Mouse (Mus musculus) hindbrain, postnatal 0 days (tissue): ENCODE results near the gene Mrpl42. TPM values are rescaled to one million over a fixed set of nuclear protein-coding genes. Genes with fewer than 3 reads are reported as not detected.

Experiments used
- ATAC-seq: fragments of 200-750 bp; cut with Nextera tagmentation; 2 replicates; pipeline ENCODE4 v1.8.0; 2017; ENCODE audit warnings: mild to moderate bottlenecking, moderate TSS enrichment, moderate library complexity
- DNase-seq: peaks from one replicate; pipeline ENCODE4 v3.0.0-alpha.2; 2015; ENCODE audit warnings: low spot score
- H3K27ac ChIP-seq: fragments of 300-500 bp; sonication (generic); 2 replicates; pipeline ENCODE4 v1.5.1; 2014; ENCODE audit warnings: mild to moderate bottlenecking
- H3K27me3 ChIP-seq: fragments of 300-500 bp; sonication (generic); 2 replicates; pipeline ENCODE4 v1.6.1; 2014; ENCODE audit warnings: low read length, mixed read lengths; ENCODE audit not compliant: insufficient read depth
- H3K36me3 ChIP-seq: fragments of 300-500 bp; sonication (generic); 2 replicates; pipeline ENCODE4 v1.6.1; 2014; ENCODE audit warnings: low read length, mixed read lengths; ENCODE audit not compliant: insufficient read depth
- H3K4me1 ChIP-seq: fragments of 300-500 bp; sonication (generic); 2 replicates; pipeline ENCODE4 v1.6.1; 2014; ENCODE audit warnings: antibody characterized with exemption, low read length, mixed read lengths; ENCODE audit not compliant: insufficient read depth
- H3K4me2 ChIP-seq: fragments of 300-500 bp; sonication (generic); 2 replicates; pipeline ENCODE4 v1.6.1; 2014; ENCODE audit warnings: low read depth, mild to moderate bottlenecking, low read length, moderate library complexity, mixed read lengths
- H3K4me3 ChIP-seq: fragments of 300-500 bp; sonication (generic); 2 replicates; pipeline ENCODE4 v1.5.1; 2014; ENCODE audit warnings: low read length
- H3K9ac ChIP-seq: fragments of 300-500 bp; sonication (generic); replicated peaks from 2 replicates; pipeline ENCODE4 v1.6.1; 2014; ENCODE audit warnings: mild to moderate bottlenecking, low read length, moderate library complexity, mixed read lengths
- H3K9me3 ChIP-seq: fragments of 300-500 bp; sonication (generic); 2 replicates; pipeline ENCODE4 v1.6.1; 2016; ENCODE audit warnings: low read length, mixed read lengths
- CTCF ChIP-seq: IDR thresholded peaks from 2 replicates; pipeline ENCODE4 v1.5.1; 2016; ENCODE audit warnings: antibody characterized with exemption, control low read depth, low read depth
- WGBS: fragments of 180-500 bp; shearing (Covaris S2); extraction: QIAGEN DNeasy Blood & Tissue Kit; methylation state at CpG from one replicate; pipeline ENCODE4 v1.1.7; 2014; 5-methylcytosine and 5-hydroxymethylcytosine counted together
- polyA plus RNA-seq: library from polyadenylated mRNA; unstranded; fragments of >200 nt; fragmentation: Nextera tagmentation; extraction: Ambion mirVana; gene quantifications from 2 replicates; pipeline ENCODE4 v1.2.1, GENCODE M21; 2015
- total RNA-seq: library from RNA; depleted of rRNA; stranded (reverse); fragments of >200 nt; gene quantifications from 2 replicates; pipeline ENCODE4 v1.2.3, GENCODE M21; 2014

The Mrpl42 gene
- total and polyA plus RNA-seq, 2 experiments from 2014 or later = 126 to 277 TPM

GRCm38 (mm10) chr10:95489653-95490052, 12.1 kb downstream of the Mrpl42 start:
- DNase-seq (peak; percentile 55), ATAC-seq (no peak)
- Histone ChIP-seq H3K27ac (no peak overlapping the region), H3K36me3 (peaks cover 56% of the 10 kb centered on the region), H3K9me3 (no peaks in the 10 kb centered on the region), H3K27me3 (no peaks in the 10 kb centered on the region), H3K9ac (no peak overlapping the region), H3K4me1 (no peaks in the 10 kb centered on the region), H3K4me2 (no peak overlapping the region), H3K4me3 (no peak overlapping the region)
- peak; percentile 63 for TF ChIP-seq CTCF
- WGBS = 74% methylated on average over 2 of the region's 2 CpGs

DNA sequence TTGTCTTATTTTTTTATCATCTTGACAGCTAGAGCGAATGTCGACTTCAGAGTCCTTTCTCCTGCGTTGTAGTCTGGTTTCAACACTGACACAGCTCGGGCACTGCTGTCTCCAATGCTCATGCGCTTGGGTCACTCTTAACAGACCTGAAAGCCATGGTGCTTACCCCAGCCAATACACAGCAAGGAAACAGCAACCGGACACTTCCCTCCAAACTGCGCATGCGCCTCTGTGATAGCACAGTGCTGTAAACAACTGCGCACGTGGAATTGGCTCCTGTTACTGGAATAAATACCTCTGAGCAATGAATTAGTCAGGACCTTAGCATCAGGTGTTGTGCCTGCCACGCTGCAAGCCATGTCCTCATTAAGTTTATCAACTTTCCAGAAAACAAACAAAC, 24.2 kb downstream of the Mrpl42 start:
- 85% methylated on average over 11 of the region's 11 CpGs for WGBS
- Histone ChIP-seq H3K4me3 (no peak overlapping the region), H3K9me3 (no peaks in the 10 kb centered on the region), H3K9ac (no peak overlapping the region), H3K36me3 (peaks cover 6% of the 10 kb centered on the region; the same call in 1 of the 2 replicates), H3K4me1 (no peaks in the 10 kb centered on the region), H3K4me2 (no peak overlapping the region), H3K27ac (no peak overlapping the region), H3K27me3 (no peaks in the 10 kb centered on the region)
- no peak for DNase-seq
- no peak for ATAC-seq
- no peak for TF ChIP-seq CTCF

DNA sequence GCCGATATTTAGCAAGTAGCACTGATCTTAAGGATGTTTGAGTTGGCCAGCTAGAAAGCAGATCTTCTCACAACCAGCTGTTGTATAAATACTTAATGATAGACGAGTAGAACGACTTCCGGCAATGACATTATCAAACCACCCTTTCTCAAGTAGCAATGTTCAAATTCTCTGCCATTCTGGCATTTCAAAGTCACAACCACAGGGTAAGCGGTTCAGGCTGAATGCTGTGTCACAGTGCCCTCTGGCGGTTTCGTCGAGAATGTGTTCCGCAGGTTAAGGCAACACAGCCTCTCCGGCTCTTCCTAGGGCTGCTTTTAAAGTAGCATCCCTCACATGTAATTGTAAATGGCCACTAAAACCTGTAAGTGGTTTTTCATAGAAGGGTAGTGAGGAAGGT, 25.8 kb downstream of the Mrpl42 start:
- WGBS = 11% methylated on average over 10 of the region's 10 CpGs
- H3K27me3 ChIP-seq = no peaks in the 10 kb centered on the region
- peak; percentile 79; the same call in 1 of the 2 replicates for ATAC-seq

GRCm38 (mm10) chr10:95471889-95472547, 29.7 kb downstream of the Mrpl42 start:
- ATAC-seq = no peak
- Histone ChIP-seq H3K27ac (no peak overlapping the region), H3K27me3 (no peaks in the 10 kb centered on the region), H3K4me1 (no peaks in the 10 kb centered on the region), H3K9me3 (no peaks in the 10 kb centered on the region), H3K9ac (no peak overlapping the region), H3K36me3 (no peaks in the 10 kb centered on the region), H3K4me2 (no peak overlapping the region), H3K4me3 (no peak overlapping the region)
- no peak for DNase-seq
- TF ChIP-seq CTCF = no peak
- 86% methylated on average over 11 of the region's 11 CpGs for WGBS

More for the DNA sequence above, 25.8 kb downstream of the Mrpl42 start:
- Histone ChIP-seq H3K9me3 (no peaks in the 10 kb centered on the region), H3K27ac (no peak overlapping the region), H3K36me3 (no peaks in the 10 kb centered on the region), H3K9ac (no peak overlapping the region), H3K4me2 (no peak overlapping the region), H3K4me1 (no peaks in the 10 kb centered on the region), H3K4me3 (no peak overlapping the region)
- peak; percentile 97 for TF ChIP-seq CTCF
- DNase-seq = peak; percentile 94

- DNase-seq (no peak), ATAC-seq (no peak)
- TF ChIP-seq CTCF = no peak
- no peak overlapping the region for H3K4me2 ChIP-seq
- H3K9me3 ChIP-seq = no peaks in the 10 kb centered on the region
- WGBS = 94% methylated on average over 3 of the region's 3 CpGs
- no peaks in the 10 kb centered on the region for H3K4me1 ChIP-seq
- H3K36me3 ChIP-seq = no peaks in the 10 kb centered on the region
- no peaks in the 10 kb centered on the region for H3K27me3 ChIP-seq
- H3K9ac ChIP-seq = no peak overlapping the region
- H3K4me3 ChIP-seq = no peak overlapping the region
- no peak overlapping the region for H3K27ac ChIP-seq
Measured at GRCm38 (mm10) chr10:95471186-95471585, 30.6 kb downstream of the Mrpl42 start.

- no peak for DNase-seq
- no peak overlapping the region for H3K27ac ChIP-seq
- TF ChIP-seq CTCF = no peak
- no peak overlapping the region for H3K9ac ChIP-seq
- no peaks in the 10 kb centered on the region for H3K9me3 ChIP-seq
- H3K36me3 ChIP-seq = no peaks in the 10 kb centered on the region
- WGBS = 50% methylated on average over 4 of the region's 4 CpGs
- no peaks in the 10 kb centered on the region for H3K4me1 ChIP-seq
- no peak overlapping the region for H3K4me2 ChIP-seq
- no peak overlapping the region for H3K4me3 ChIP-seq
- no peaks in the 10 kb centered on the region for H3K27me3 ChIP-seq
- no peak for ATAC-seq
Measured at GRCm38 (mm10) chr10:95468894-95469293, 32.8 kb downstream of the Mrpl42 start.

DNA sequence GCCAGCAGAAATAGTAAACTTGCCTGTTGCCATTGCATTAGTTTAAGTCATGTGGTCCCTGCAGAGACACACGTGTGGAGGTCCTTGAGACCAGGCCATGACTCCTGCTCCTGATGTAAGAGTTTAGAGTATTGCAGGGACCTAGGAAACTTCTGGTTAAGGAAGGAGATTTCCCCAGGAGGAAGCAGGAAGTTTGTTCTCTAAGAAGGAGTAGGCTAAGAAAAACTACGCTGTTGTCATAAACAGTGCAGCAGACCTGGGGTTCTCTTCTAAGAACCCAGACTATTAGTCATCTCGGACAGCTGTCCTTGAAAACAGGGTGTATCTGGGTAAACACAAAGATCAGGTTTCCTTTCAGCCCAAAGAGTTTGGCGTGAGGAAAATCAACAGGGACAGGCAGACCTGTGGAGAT, 36.2 kb downstream of the Mrpl42 start:
- Histone ChIP-seq H3K4me3 (no peak overlapping the region), H3K27ac (no peak overlapping the region), H3K36me3 (no peaks in the 10 kb centered on the region), H3K4me2 (no peak overlapping the region), H3K9me3 (no peaks in the 10 kb centered on the region), H3K4me1 (no peaks in the 10 kb centered on the region), H3K27me3 (no peaks in the 10 kb centered on the region), H3K9ac (no peak overlapping the region)
- TF ChIP-seq CTCF = no peak
- DNase-seq = no peak
- WGBS = 67% methylated on average over 4 of the region's 4 CpGs
- ATAC-seq = no peak
